Mouse (Mus musculus): ENCODE data around the gene Pde4d. TPM values are rescaled to one million over a fixed set of nuclear protein-coding genes. Genes with fewer than 3 reads are reported as not detected.

Pde4d gene
- total and polyA plus RNA-seq, 3 experiments, result 18.5 to 18.8 TPM; not detected in 1

- no peaks in the 10 kb centered on the region for H3K79me2 ChIP-seq (ENCODE audit: control insufficient read depth, insufficient read depth, low read length, poor library complexity)
- TF ChIP-seq E2F4 (IDR thresholded peaks at IDR 0.05; ENCODE audit: borderline replicate concordance, low read depth, low read length) (no peak), NRF1 (IDR thresholded peaks at IDR 0.05; ENCODE audit: insufficient read depth, low read depth, low read length, poor library complexity, severe bottlenecking) (no peak)
- no peak for DNase-seq (ENCODE audit: low read depth, low spot score)
- no peaks in the 10 kb centered on the region for H3K9me3 ChIP-seq (replicated peaks; ENCODE audit: insufficient read depth, low read length)
- H3K27me3 ChIP-seq (ENCODE audit: control insufficient read depth in 1 of 2, insufficient read depth in 2 of 2, low read length in 2 of 2), result no peaks in the 10 kb centered on the region
- no peak overlapping the region for H3K4me3 ChIP-seq (ENCODE audit: control insufficient read depth in 1 of 2, insufficient read depth in 1 of 2, low read depth in 2 of 2, low read length in 2 of 2)
- no peak overlapping the region for H3K27ac ChIP-seq (ENCODE audit: control insufficient read depth, low read depth, low read length)
- H3K4me1 ChIP-seq (ENCODE audit: control insufficient read depth in 1 of 2, insufficient read depth in 2 of 2, low read length in 2 of 2), result no peaks in the 10 kb centered on the region
- H3K9ac ChIP-seq (ENCODE audit: control insufficient read depth, low read depth, low read length, poor library complexity, severe bottlenecking), result no peak overlapping the region
- H3K36me3 ChIP-seq (ENCODE audit: control insufficient read depth in 1 of 2, insufficient read depth in 2 of 2, low read length in 2 of 2), result no peaks in the 10 kb centered on the region
Observed at GRCm38 (mm10) chr13:109331563-109331962, 881.8 kb downstream of the Pde4d start.

GRCm38 (mm10) chr13:109341902-109342301, 892.2 kb downstream of the Pde4d start:
- H3K9me3 ChIP-seq (replicated peaks; ENCODE audit: insufficient read depth, low read length), result no peaks in the 10 kb centered on the region
- H3K4me3 ChIP-seq (ENCODE audit: control insufficient read depth in 1 of 2, insufficient read depth in 1 of 2, low read depth in 2 of 2, low read length in 2 of 2), result no peak overlapping the region
- no peak overlapping the region for H3K27ac ChIP-seq (ENCODE audit: control insufficient read depth, low read depth, low read length)
- no peak for DNase-seq (ENCODE audit: low read depth, low spot score)
- no peak overlapping the region for H3K9ac ChIP-seq (ENCODE audit: control insufficient read depth, low read depth, low read length, poor library complexity, severe bottlenecking)
- no peak for TF ChIP-seq GATA1 (IDR thresholded peaks at IDR 0.05; ENCODE audit: low read depth, low read length)
- no peak for TF ChIP-seq BHLHE40 (IDR thresholded peaks at IDR 0.05; ENCODE audit: borderline replicate concordance, low read depth, low read length)
- TF ChIP-seq MAZ (IDR thresholded peaks at IDR 0.05; ENCODE audit: low read depth, low read length), result no peak
- no peak for TF ChIP-seq ZNF384 (IDR thresholded peaks at IDR 0.05; ENCODE audit: low read depth, low read length)
- no peak for TF ChIP-seq ZC3H11A (IDR thresholded peaks at IDR 0.05; ENCODE audit: low read depth, low read length)
- no peak for TF ChIP-seq MAX (IDR thresholded peaks at IDR 0.05; ENCODE audit: low read length)
- TF ChIP-seq NRF1 (IDR thresholded peaks at IDR 0.05; ENCODE audit: insufficient read depth, low read depth, low read length, poor library complexity, severe bottlenecking), result no peak
- no peak for TF ChIP-seq SIN3A (IDR thresholded peaks at IDR 0.05; ENCODE audit: low read length)
- no peak for TF ChIP-seq MXI1 (IDR thresholded peaks at IDR 0.05; ENCODE audit: low read depth, low read length)
- no peak for TF ChIP-seq GABPA (IDR thresholded peaks at IDR 0.05; ENCODE audit: low read depth, low read length)
- no peaks in the 10 kb centered on the region for H3K79me2 ChIP-seq (ENCODE audit: control insufficient read depth, insufficient read depth, low read length, poor library complexity)
- no peaks in the 10 kb centered on the region for H3K4me1 ChIP-seq (ENCODE audit: control insufficient read depth in 1 of 2, insufficient read depth in 2 of 2, low read length in 2 of 2)
- H3K27me3 ChIP-seq (ENCODE audit: control insufficient read depth in 1 of 2, insufficient read depth in 2 of 2, low read length in 2 of 2), result peaks cover 3 to 4% of the 10 kb centered on the region in 2 experiments; a peak in 3 of 4 replicates
- no peaks in the 10 kb centered on the region for H3K36me3 ChIP-seq (ENCODE audit: control insufficient read depth in 1 of 2, insufficient read depth in 2 of 2, low read length in 2 of 2)

DNA sequence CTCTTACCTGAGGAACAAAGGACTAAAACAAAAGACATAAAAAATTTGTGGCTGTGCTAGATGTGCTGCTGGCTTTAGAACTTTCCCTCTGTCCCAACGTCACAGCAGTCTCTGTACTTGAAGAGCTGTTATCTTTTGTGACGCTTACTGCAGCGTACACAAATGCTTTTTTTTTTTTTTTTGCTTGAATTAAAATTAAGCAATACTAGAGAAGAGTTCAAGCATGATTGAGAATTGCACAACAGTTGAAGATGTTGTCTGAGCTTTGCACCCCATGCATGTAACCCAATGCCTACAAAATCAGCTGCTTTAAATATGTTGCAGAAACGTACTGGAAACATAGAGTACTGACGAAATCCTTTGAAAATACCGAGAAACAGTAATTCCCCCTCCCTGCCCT, 892.7 kb downstream of the Pde4d start:
- no peaks in the 10 kb centered on the region for H3K9me3 ChIP-seq (replicated peaks; ENCODE audit: insufficient read depth, low read length)
- H3K9ac ChIP-seq (ENCODE audit: control insufficient read depth, low read depth, low read length, poor library complexity, severe bottlenecking), result no peak overlapping the region
- H3K27ac ChIP-seq (ENCODE audit: control insufficient read depth, low read depth, low read length), result no peak overlapping the region
- H3K4me3 ChIP-seq (ENCODE audit: control insufficient read depth in 1 of 2, insufficient read depth in 1 of 2, low read depth in 2 of 2, low read length in 2 of 2), result no peak overlapping the region
- H3K79me2 ChIP-seq (ENCODE audit: control insufficient read depth, insufficient read depth, low read length, poor library complexity), result no peaks in the 10 kb centered on the region
- no peak for TF ChIP-seq RAD21 (IDR thresholded peaks at IDR 0.05; ENCODE audit: low read depth, low read length)
- no peak for TF ChIP-seq TBP (IDR thresholded peaks at IDR 0.05; ENCODE audit: low read depth, low read length)
- TF ChIP-seq TAL1 (IDR thresholded peaks at IDR 0.05; ENCODE audit: low read length), result no peak
- TF ChIP-seq POLR2AphosphoS2 (IDR thresholded peaks at IDR 0.05; ENCODE audit: low read length), result no peak
- TF ChIP-seq CTCF (IDR thresholded peaks at IDR 0.05 in 2 of 3, conservative IDR thresholded peaks at IDR 0.05 in 1 of 3; ENCODE audit: control insufficient read depth in 1 of 3, insufficient read depth in 1 of 3, low read depth in 2 of 3, low read length in 3 of 3, poor library complexity in 1 of 3, severe bottlenecking in 1 of 3), result no peak
- no peak for TF ChIP-seq ZC3H11A (IDR thresholded peaks at IDR 0.05; ENCODE audit: low read depth, low read length)
- no peak for TF ChIP-seq CHD1 (IDR thresholded peaks at IDR 0.05; ENCODE audit: low read depth, low read length)
- no peak for TF ChIP-seq ETS1 (IDR thresholded peaks at IDR 0.05; ENCODE audit: low read depth, low read length)
- no peak for TF ChIP-seq MAX (IDR thresholded peaks at IDR 0.05; ENCODE audit: low read length)
- no peak for TF ChIP-seq ZMIZ1 (IDR thresholded peaks at IDR 0.05; ENCODE audit: low read depth, low read length)
- no peaks in the 10 kb centered on the region for H3K36me3 ChIP-seq (ENCODE audit: control insufficient read depth in 1 of 2, insufficient read depth in 2 of 2, low read length in 2 of 2)
- H3K27me3 ChIP-seq (ENCODE audit: control insufficient read depth in 1 of 2, insufficient read depth in 2 of 2, low read length in 2 of 2), result peaks cover 3 to 4% of the 10 kb centered on the region in 2 experiments; a peak in 3 of 4 replicates
- H3K4me1 ChIP-seq (ENCODE audit: control insufficient read depth in 1 of 2, insufficient read depth in 2 of 2, low read length in 2 of 2), result no peaks in the 10 kb centered on the region
- DNase-seq (ENCODE audit: low read depth, low spot score), result no peak

Data from MEL (cell line).